Mouse (Mus musculus) olfactory bulb, adult 2 months (tissue): Measurements from ENCODE around the gene Ube2cbp.

ENCODE experiments used
- CTCF ChIP-seq: fragments of 200-500 bp; IDR thresholded peaks from 2 replicates; pipeline ENCODE4 v1.5.1; 2012; ENCODE audit warnings: low read depth, mild to moderate bottlenecking, low read length, moderate library complexity; ENCODE audit not compliant: insufficient read depth
- POLR2A ChIP-seq: fragments of 200-500 bp; IDR thresholded peaks from 2 replicates; pipeline ENCODE4 v1.6.1; 2012; ENCODE audit warnings: mild to moderate bottlenecking, low read depth, low read length, moderate library complexity; ENCODE audit not compliant: insufficient read depth

DNA sequence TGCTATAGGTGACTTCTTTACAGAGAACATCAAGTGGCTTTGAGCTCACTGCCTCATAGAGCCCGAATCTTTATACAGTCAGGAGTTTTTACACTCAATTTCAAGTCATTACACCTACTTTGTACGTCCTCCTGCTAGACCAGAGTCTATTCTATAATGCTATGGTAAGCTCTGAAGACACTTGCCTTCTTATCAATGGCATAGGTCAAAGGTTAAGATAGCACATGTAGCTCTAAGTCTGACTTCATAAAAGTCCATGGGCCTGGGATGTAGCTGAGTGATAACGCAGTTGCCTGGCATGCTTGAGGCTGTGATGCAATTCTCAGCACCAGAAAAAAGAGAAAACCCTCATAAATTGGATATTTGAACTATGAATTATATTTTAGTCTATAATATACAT is 49.6 kb upstream of the Ube2cbp start:
- TF ChIP-seq POLR2A (no peak), CTCF (no peak)
